Mouse (Mus musculus): ENCODE data around the gene Hk1.
A peak's percentile ranks its signal among the peaks of the same experiment; 100 is the strongest.

The Hk1 gene

GRCm38 (mm10) chr10:62379808-62380207, at the start of gene Hk1:
Gene Hk1, minus strand, starts transcription at chr10:62379908.
- no peak for DNase-seq (ENCODE audit: low spot score in 2 of 2)

GRCm38 (mm10) chr10:62425081-62425871, 45.6 kb upstream of the Hk1 start:
- DNase-seq (ENCODE audit: low spot score in 2 of 2): no peak

- DNase-seq (ENCODE audit: low spot score in 2 of 2): no peak
Observed at GRCm38 (mm10) chr10:62422255-62422654, 42.5 kb upstream of the Hk1 start, which contains the start of gene Hkdc1. Gene Hkdc1, minus strand, starts transcription at chr10:62422491.

- no peak for DNase-seq (ENCODE audit: low spot score in 2 of 2)
Observed at GRCm38 (mm10) chr10:62421127-62421526, 41.4 kb upstream of the Hk1 start.

GRCm38 (mm10) chr10:62420399-62420798, 40.7 kb upstream of the Hk1 start:
- no peak for DNase-seq (ENCODE audit: low spot score in 2 of 2)

- no peak for DNase-seq (ENCODE audit: low spot score in 2 of 2)
Observed at GRCm38 (mm10) chr10:62419422-62419821, 39.7 kb upstream of the Hk1 start.

- no peak for DNase-seq (ENCODE audit: low spot score in 2 of 2)
Observed at GRCm38 (mm10) chr10:62418831-62419356, 39.2 kb upstream of the Hk1 start.

GRCm38 (mm10) chr10:62413606-62413982, 33.9 kb upstream of the Hk1 start:
- DNase-seq (ENCODE audit: low spot score in 2 of 2): no peak

- DNase-seq (ENCODE audit: low spot score in 2 of 2): no peak
Observed at GRCm38 (mm10) chr10:62412906-62413605, 33.3 kb upstream of the Hk1 start.

GRCm38 (mm10) chr10:62411431-62412410, 32.0 kb upstream of the Hk1 start:
- peak; percentile 40 to 48 for DNase-seq (ENCODE audit: low spot score in 2 of 2)

- peak; percentile 76 to 79 for DNase-seq (ENCODE audit: low spot score in 2 of 2)
Observed at GRCm38 (mm10) chr10:62410943-62411342, 31.2 kb upstream of the Hk1 start.

GRCm38 (mm10) chr10:62404901-62405300, 25.2 kb upstream of the Hk1 start:
- DNase-seq (ENCODE audit: low spot score in 2 of 2): peak; percentile 44

GRCm38 (mm10) chr10:62401641-62402111, 22.0 kb upstream of the Hk1 start:
- DNase-seq (ENCODE audit: low spot score in 2 of 2): peak; percentile 63 to 71

- DNase-seq (ENCODE audit: low spot score in 2 of 2): no peak
Observed at GRCm38 (mm10) chr10:62383011-62383410, 3.3 kb upstream of the Hk1 start.

- no peak for DNase-seq (ENCODE audit: low spot score in 2 of 2)
Observed at GRCm38 (mm10) chr10:62380936-62381335, 1.2 kb upstream of the Hk1 start.

- DNase-seq (ENCODE audit: low spot score in 2 of 2): no peak
Observed at GRCm38 (mm10) chr10:62358827-62359226, 20.9 kb downstream of the Hk1 start.

- peak; percentile 81 to 82 for DNase-seq (ENCODE audit: low spot score in 2 of 2)
Observed at GRCm38 (mm10) chr10:62356105-62356730, 23.5 kb downstream of the Hk1 start.

- DNase-seq (ENCODE audit: low spot score in 2 of 2): no peak
Observed at GRCm38 (mm10) chr10:62345147-62345546, 34.6 kb downstream of the Hk1 start.

GRCm38 (mm10) chr10:62344004-62344752, 35.5 kb downstream of the Hk1 start:
- no peak for DNase-seq (ENCODE audit: low spot score in 2 of 2)

- no peak for DNase-seq (ENCODE audit: low spot score in 2 of 2)
Observed at GRCm38 (mm10) chr10:62342512-62342911, 37.2 kb downstream of the Hk1 start.
